Mouse (Mus musculus) ES-E14 (cell line): ENCODE measurements at regions not wholly inside any gene's neighbourhood (a gene's known extent, or its start where the extent isn't known, plus 50 kb on each side); places are given as distances from the start of the nearest gene placed in this dataset.

Experiments used
- DNase-seq: peaks from one replicate; pipeline ENCODE4 v3.0.0-alpha.2; 2013; ENCODE audit warnings: low read depth, low spot score
- H3K27ac ChIP-seq: 2 replicates; pipeline ENCODE4 v1.5.1; 2012; ENCODE audit warnings: low read depth, mild to moderate bottlenecking, low read length, moderate library complexity, mixed read lengths; ENCODE audit not compliant: poor library complexity, insufficient read depth, severe bottlenecking
- H3K36me3 ChIP-seq: 2 replicates; pipeline ENCODE4 v1.6.1; 2012; ENCODE audit warnings: mild to moderate bottlenecking, low read length, moderate library complexity, mixed read lengths; ENCODE audit not compliant: control insufficient read depth, poor library complexity, insufficient read depth, severe bottlenecking
- H3K4me1 ChIP-seq, 2 experiments: fragments of 150-350 bp in 1 of 2; sonication (generic) in 1 of 2; 2 replicates each; pipeline ENCODE4 v1.6.1; 2012; ENCODE audit warnings: low read length in 2 of 2, mild to moderate bottlenecking in 1 of 2, mixed read lengths in 1 of 2; ENCODE audit not compliant: control insufficient read depth in 2 of 2, insufficient read depth in 2 of 2, poor library complexity in 1 of 2
- H3K4me3 ChIP-seq, 2 experiments: fragments of 150-350 bp in 1 of 2; sonication (generic) in 1 of 2; 2 replicates each; pipeline ENCODE4 v1.5.1; 2012; ENCODE audit warnings: low read length in 2 of 2, low read depth in 1 of 2, mild to moderate bottlenecking in 1 of 2, mixed read lengths in 1 of 2; ENCODE audit not compliant: insufficient read depth in 1 of 2, poor library complexity in 1 of 2, severe bottlenecking in 1 of 2
- H3K9ac ChIP-seq: 2 replicates; pipeline ENCODE4 v1.6.1; 2012; ENCODE audit warnings: low read depth, mild to moderate bottlenecking, low read length, mixed read lengths; ENCODE audit not compliant: poor library complexity, insufficient read depth, severe bottlenecking
- H3K9me3 ChIP-seq: fragments of 150-350 bp; sonication (generic); 2 replicates; pipeline ENCODE4 v1.6.1; 2012; ENCODE audit warnings: low read depth, mild to moderate bottlenecking, low read length; ENCODE audit not compliant: control insufficient read depth, insufficient read depth
- CHD2 ChIP-seq: IDR thresholded peaks from 2 replicates; pipeline ENCODE4 v1.6.1; 2014; ENCODE audit warnings: mild to moderate bottlenecking, low read depth, low read length, inconsistent platforms
- HCFC1 ChIP-seq: IDR thresholded peaks from 2 replicates; pipeline ENCODE4 v1.6.1; 2012; ENCODE audit warnings: low read length, inconsistent platforms, borderline replicate concordance; ENCODE audit not compliant: insufficient read depth
- MAFK ChIP-seq: IDR thresholded peaks from 2 replicates; pipeline ENCODE4 v1.6.1; 2014; ENCODE audit warnings: mild to moderate bottlenecking, low read depth, low read length, inconsistent platforms; ENCODE audit not compliant: insufficient read depth
- ZC3H11A ChIP-seq: IDR thresholded peaks from 2 replicates; pipeline ENCODE4 v1.6.1; 2012; ENCODE audit warnings: low read depth, mild to moderate bottlenecking, inconsistent platforms, low read length, borderline replicate concordance
- ZNF384 ChIP-seq: IDR thresholded peaks from 2 replicates; pipeline ENCODE4 v1.6.1; 2012; ENCODE audit warnings: low read depth, low read length, inconsistent platforms
- in situ Hi-C, 2 experiments: fragments of 600-800 bp; cut with MboI; formaldehyde crosslinking; loops; one replicate each; pipeline ENCODE4 v1.15.1; 2025; ENCODE audit warnings: low sequenced_read_pairs in 2 of 2, inconsistent platforms in 1 of 2; ENCODE audit not compliant: unreplicated experiment in 2 of 2

- Histone ChIP-seq H3K4me3 (no peak overlapping the region), H3K9ac (no peak overlapping the region), H3K36me3 (no peaks in the 10 kb centered on the region), H3K27ac (no peak overlapping the region), H3K9me3 (no peaks in the 10 kb centered on the region), H3K4me1 (peaks cover 0 to 4% of the 10 kb centered on the region in 2 experiments; a peak in 2 of 4 replicates)
- TF ChIP-seq ZC3H11A (no peak), MAFK (no peak), CHD2 (no peak), ZNF384 (no peak), HCFC1 (no peak)
- no peak for DNase-seq
- in situ Hi-C loops, result no loop called here
Observed at GRCm38 (mm10) chr14:103911280-103911679, 67.1 kb upstream of the Ednrb start.

- Histone ChIP-seq H3K36me3 (no peaks in the 10 kb centered on the region), H3K27ac (peak overlapping the region; percentile 74; the same call in 1 of the 2 replicates), H3K4me3 (no peak overlapping the region), H3K9ac (no peak overlapping the region), H3K9me3 (no peaks in the 10 kb centered on the region), H3K4me1 (peaks cover 0 to 6% of the 10 kb centered on the region in 2 experiments; a peak in 2 of 4 replicates)
- TF ChIP-seq CHD2, result no peak
- TF ChIP-seq HCFC1, result no peak
- no peak for TF ChIP-seq ZC3H11A
- TF ChIP-seq ZNF384, result peak; percentile 76; the same call in 1 of the 2 replicates
- TF ChIP-seq MAFK, result no peak
- in situ Hi-C loops, result no loop called here
- DNase-seq, result peak; percentile 22
Observed at GRCm38 (mm10) chr14:103906417-103907070, 62.3 kb upstream of the Ednrb start.

- TF ChIP-seq MAFK (no peak), HCFC1 (no peak), ZC3H11A (no peak), CHD2 (no peak), ZNF384 (no peak)
- no peak overlapping the region for H3K27ac ChIP-seq
- in situ Hi-C loops, result no loop called here
Observed at GRCm38 (mm10) chr14:103900817-103901216, 56.6 kb upstream of the Ednrb start.

GRCm38 (mm10) chr14:103899111-103899814 lies 55.1 kb upstream of the Ednrb start:
- H3K4me3 ChIP-seq, result no peak overlapping the region
- in situ Hi-C loops, result no loop called here
- peak; percentile 39 for DNase-seq
- H3K4me1 ChIP-seq, result peaks cover 0 to 5% of the 10 kb centered on the region in 2 experiments; a peak in 1 of 4 replicates
- no peak overlapping the region for H3K27ac ChIP-seq
- no peak overlapping the region for H3K9ac ChIP-seq
- H3K9me3 ChIP-seq, result no peaks in the 10 kb centered on the region
- H3K36me3 ChIP-seq, result no peaks in the 10 kb centered on the region
- TF ChIP-seq MAFK, result no peak
- no peak for TF ChIP-seq ZNF384
- TF ChIP-seq CHD2, result no peak
- no peak for TF ChIP-seq HCFC1
- no peak for TF ChIP-seq ZC3H11A

More at GRCm38 (mm10) chr14:103900817-103901216, 56.6 kb upstream of the Ednrb start:
- Histone ChIP-seq H3K9ac (no peak overlapping the region), H3K4me3 (no peak overlapping the region), H3K4me1 (peaks cover 0 to 6% of the 10 kb centered on the region in 2 experiments; a peak in 1 of 4 replicates), H3K9me3 (no peaks in the 10 kb centered on the region), H3K36me3 (no peaks in the 10 kb centered on the region)
- no peak for DNase-seq
